Mouse (Mus musculus) kidney, embryonic 15.5 days (tissue): ENCODE data around the gene Tcp10c. TPM values are rescaled to one million over a fixed set of nuclear protein-coding genes. Genes with fewer than 3 reads are reported as not detected.
A peak's percentile ranks its signal among the peaks of the same experiment; 100 is the strongest.
"Not testable (repeated sequence)": the region's sequence is repeated elsewhere in the genome, so short reads cannot be mapped to it uniquely, and the experiment has no call there.

Source experiments
- ATAC-seq: fragments of 200-750 bp; cut with Nextera tagmentation; replicated peaks from 2 replicates; pipeline ENCODE4 v1.8.0; 2017; ENCODE audit warnings: moderate TSS enrichment; ENCODE audit not compliant: low FRiP score
- H3K27ac ChIP-seq: fragments of 300-500 bp; sonication (generic); 2 replicates; pipeline ENCODE4 v1.5.1; 2015; ENCODE audit warnings: mild to moderate bottlenecking, inconsistent platforms
- H3K27me3 ChIP-seq: fragments of 300-500 bp; sonication (generic); 2 replicates; pipeline ENCODE4 v1.6.1; 2015; ENCODE audit warnings: inconsistent platforms
- H3K36me3 ChIP-seq: fragments of 300-500 bp; sonication (generic); 2 replicates; pipeline ENCODE4 v1.6.1; 2015; ENCODE audit warnings: inconsistent platforms
- H3K4me1 ChIP-seq: fragments of 300-500 bp; sonication (generic); 2 replicates; pipeline ENCODE4 v1.6.1; 2015; ENCODE audit warnings: inconsistent platforms
- H3K4me2 ChIP-seq: fragments of 300-500 bp; sonication (generic); 2 replicates; pipeline ENCODE4 v1.6.1; 2015; ENCODE audit warnings: moderate library complexity, mild to moderate bottlenecking, inconsistent platforms
- H3K4me3 ChIP-seq: fragments of 300-500 bp; sonication (generic); replicated peaks from 2 replicates; pipeline ENCODE4 v1.5.1; 2015; ENCODE audit warnings: mild to moderate bottlenecking, inconsistent platforms
- H3K9ac ChIP-seq: fragments of 300-500 bp; sonication (generic); 2 replicates; pipeline ENCODE4 v1.6.1; 2015; ENCODE audit warnings: mild to moderate bottlenecking, inconsistent platforms
- H3K9me3 ChIP-seq: fragments of 300-500 bp; sonication (generic); replicated peaks from 2 replicates; pipeline ENCODE4 v1.6.1; 2016; ENCODE audit warnings: inconsistent platforms
- WGBS: fragments of 180-500 bp; shearing (Covaris S2); methylation state at CpG from one replicate; pipeline ENCODE4 v1.1.7; 2015; ENCODE audit warnings: mixed read lengths; 5-methylcytosine and 5-hydroxymethylcytosine counted together
- polyA plus RNA-seq: library from polyadenylated mRNA; unstranded; fragments of >200 nt; fragmentation: Nextera tagmentation; extraction: Ambion mirVana; gene quantifications from 2 replicates; pipeline ENCODE4 v1.2.1, GENCODE M21; 2015

Gene Tcp10c
- polyA plus RNA-seq, result not detected in 2 replicates

DNA sequence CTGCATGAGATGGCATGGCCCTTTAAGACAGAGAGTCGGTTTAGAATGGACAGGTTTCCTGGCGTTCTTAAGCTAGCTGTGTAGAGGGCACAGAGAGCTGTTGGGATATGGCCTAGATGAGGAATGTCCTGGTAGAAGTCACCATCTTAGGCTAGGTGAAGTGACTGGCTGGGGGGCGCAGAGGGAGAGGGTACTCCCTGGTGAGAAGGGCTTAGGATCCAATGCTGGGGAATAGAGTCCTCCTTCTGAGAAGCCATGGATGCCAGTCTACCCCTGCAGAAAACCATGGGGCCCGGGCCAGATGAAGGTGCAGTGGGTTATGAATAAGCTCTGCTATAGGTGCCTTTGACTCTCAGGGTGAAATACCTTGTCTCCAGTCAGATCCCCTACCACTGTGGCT lies at the start of gene Tcp10c:
TSS of gene Tcp10c (plus strand) at position 52 of the 400 bp plus-strand sequence.
- 91% methylated on average over 4 of the region's 4 CpGs for WGBS
- H3K9me3 ChIP-seq, result peaks cover 23% of the 10 kb centered on the region
- not testable (repeated sequence) for H3K4me3 ChIP-seq, H3K4me2 ChIP-seq, H3K9ac ChIP-seq, H3K27ac ChIP-seq, H3K4me1 ChIP-seq, H3K36me3 ChIP-seq, H3K27me3 ChIP-seq, ATAC-seq

DNA sequence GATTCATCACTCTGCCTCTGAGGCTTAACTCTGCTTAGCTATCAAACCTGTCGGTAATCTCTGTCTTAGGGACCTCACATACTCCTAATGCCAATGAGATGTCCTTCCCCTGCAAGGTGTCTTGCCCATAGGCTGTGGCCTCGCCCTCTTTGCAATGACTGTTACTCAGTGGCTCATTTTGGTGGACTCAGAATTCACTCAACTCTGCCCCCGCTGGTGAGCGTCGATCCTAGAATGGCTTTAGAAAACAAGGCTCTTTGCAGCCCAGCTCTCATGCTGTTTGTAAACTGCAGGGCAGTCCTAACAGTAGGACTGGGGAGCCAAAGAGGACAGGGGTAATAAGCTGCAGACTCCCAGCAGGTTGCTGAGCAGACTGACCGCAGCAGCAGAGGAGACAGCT lies 46.5 kb upstream of the Tcp10c start:
- not testable (repeated sequence) for ATAC-seq, H3K27ac ChIP-seq, H3K9ac ChIP-seq, H3K27me3 ChIP-seq, H3K4me1 ChIP-seq, H3K4me3 ChIP-seq, H3K36me3 ChIP-seq, H3K4me2 ChIP-seq
- WGBS, result 81% methylated on average over 5 of the region's 6 CpGs
- peaks cover 24% of the 10 kb centered on the region for H3K9me3 ChIP-seq

DNA sequence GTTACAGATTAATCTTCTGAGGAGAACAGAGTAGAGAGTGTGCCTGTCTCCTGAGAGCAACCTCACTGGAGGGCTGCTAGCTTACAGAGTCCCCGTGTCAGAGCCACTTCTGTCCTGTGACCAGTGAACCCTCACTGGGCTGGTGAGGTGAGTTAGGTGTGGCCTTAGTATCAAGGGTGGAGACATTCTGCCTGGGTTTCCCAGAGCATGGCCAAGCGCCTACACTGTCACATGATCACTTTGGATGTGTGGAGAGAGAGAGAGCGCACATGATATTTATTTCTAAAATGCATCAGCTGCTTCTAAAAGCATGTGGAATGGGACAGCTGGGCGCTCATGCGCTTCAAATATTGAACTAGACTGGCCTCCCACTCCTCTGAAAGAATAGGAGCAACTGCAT lies 46.0 kb upstream of the Tcp10c start:
- ATAC-seq, result peak; percentile 64
- H3K4me2 ChIP-seq, H3K27me3 ChIP-seq, H3K4me3 ChIP-seq, H3K4me1 ChIP-seq, H3K9ac ChIP-seq, H3K27ac ChIP-seq, H3K36me3 ChIP-seq: not testable (repeated sequence)
- 82% methylated on average over 5 of the region's 5 CpGs for WGBS
- H3K9me3 ChIP-seq, result peaks cover 24% of the 10 kb centered on the region

DNA sequence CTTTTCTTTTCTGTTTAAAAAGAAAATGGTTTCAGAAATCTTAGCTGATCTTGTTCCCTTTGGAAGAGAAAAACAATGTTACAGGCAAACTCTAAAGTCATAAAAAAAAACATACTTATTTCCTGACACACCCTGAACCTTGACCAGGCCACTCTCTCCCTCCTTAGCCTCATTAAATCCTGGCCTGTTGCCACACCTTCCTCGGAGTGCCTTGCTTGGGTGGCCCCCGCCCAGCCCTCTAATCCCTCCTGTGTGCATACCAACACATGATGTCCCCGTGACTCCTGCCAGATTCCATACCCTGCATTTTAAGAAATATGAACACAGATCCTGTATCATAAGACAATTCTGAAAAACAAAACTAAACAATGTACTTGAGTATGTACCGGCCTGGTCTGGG lies 45.6 kb upstream of the Tcp10c start:
- peaks cover 24% of the 10 kb centered on the region for H3K9me3 ChIP-seq
- WGBS, result 88% methylated on average over 4 of the region's 4 CpGs
- H3K4me3 ChIP-seq, H3K36me3 ChIP-seq, H3K27ac ChIP-seq, H3K27me3 ChIP-seq, H3K4me2 ChIP-seq, H3K4me1 ChIP-seq, H3K9ac ChIP-seq: not testable (repeated sequence)
- ATAC-seq, result peak; percentile 57

DNA sequence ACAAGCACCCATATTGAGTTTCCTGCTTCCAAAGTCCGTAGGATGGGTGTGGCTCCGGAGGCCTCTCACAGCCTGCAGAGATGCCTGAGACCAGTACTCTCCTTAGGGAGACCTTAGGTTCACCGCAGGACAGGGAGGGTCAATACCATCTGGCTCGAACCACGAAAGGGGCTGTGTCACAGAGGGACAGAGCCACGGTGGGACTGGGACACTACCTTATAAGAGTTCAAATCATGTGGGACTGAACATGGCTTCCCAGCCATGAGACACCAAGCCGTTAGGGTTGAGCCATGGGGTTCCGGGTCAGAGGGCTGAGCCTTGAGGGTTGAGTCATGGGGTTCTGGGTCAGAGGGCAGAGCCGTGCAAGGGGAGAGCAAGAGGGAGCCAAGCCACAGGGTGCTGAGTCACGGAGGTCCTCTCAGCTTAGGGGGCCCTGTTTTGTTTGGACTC lies 45.2 kb upstream of the Tcp10c start:
- not testable (repeated sequence) for H3K36me3 ChIP-seq, H3K4me3 ChIP-seq, H3K27ac ChIP-seq, H3K4me1 ChIP-seq, H3K27me3 ChIP-seq, H3K4me2 ChIP-seq, H3K9ac ChIP-seq
- H3K9me3 ChIP-seq, result peaks cover 24% of the 10 kb centered on the region
- WGBS, result 86% methylated on average over 10 of the region's 10 CpGs
- peak; percentile 63 for ATAC-seq

DNA sequence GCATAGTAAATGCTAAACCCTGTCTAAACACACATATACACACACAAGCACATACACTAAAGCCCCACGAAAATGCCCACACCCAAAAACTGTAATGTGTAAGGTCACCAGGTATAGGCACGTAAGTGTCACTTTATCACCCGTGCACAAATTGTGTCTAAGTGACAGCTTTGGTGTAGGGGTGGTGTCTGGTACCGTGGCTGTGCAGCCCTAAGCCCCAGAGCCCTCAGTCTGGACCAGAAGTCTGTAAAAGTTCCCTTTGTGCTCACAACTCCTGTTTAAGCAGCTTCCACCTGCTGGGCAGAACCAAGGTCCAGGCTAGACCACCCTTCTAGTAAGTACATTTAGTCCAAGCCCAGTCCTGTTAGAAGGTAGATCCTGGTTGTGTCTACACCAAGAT lies 24.4 kb upstream of the Tcp10c start:
- H3K9ac ChIP-seq, H3K27ac ChIP-seq, H3K27me3 ChIP-seq, H3K36me3 ChIP-seq, H3K4me1 ChIP-seq, H3K4me3 ChIP-seq, H3K4me2 ChIP-seq: not testable (repeated sequence)
- WGBS, result 85% methylated on average over 4 of the region's 4 CpGs
- peaks cover 33% of the 10 kb centered on the region for H3K9me3 ChIP-seq
- peak; percentile 49; the same call in 1 of the 2 replicates for ATAC-seq

DNA sequence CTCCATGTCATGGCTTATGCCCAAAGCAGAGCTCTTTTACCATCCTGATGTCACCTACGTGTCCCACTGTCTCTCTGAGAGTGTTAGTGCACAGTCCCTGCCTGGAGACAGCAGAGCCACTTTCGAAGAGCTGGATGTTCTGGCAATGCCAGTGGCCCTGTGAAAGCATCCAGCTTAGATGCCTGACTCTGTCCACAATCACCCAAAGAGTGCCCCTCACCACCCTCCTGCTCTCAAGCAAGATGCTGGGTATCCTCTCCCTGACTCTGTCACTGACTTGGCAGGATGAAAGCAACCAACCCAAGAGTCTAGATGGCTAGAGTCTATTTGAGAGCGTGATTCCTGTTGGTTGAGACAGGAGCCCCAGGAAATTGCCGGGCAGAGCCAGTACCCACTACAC lies 23.2 kb upstream of the Tcp10c start:
- H3K27me3 ChIP-seq, H3K4me2 ChIP-seq, H3K4me1 ChIP-seq, H3K4me3 ChIP-seq, H3K36me3 ChIP-seq, ATAC-seq, H3K9ac ChIP-seq, H3K27ac ChIP-seq: not testable (repeated sequence)
- H3K9me3 ChIP-seq, result peaks cover 33% of the 10 kb centered on the region
- WGBS, result 73% methylated on average over 4 of the region's 4 CpGs

DNA sequence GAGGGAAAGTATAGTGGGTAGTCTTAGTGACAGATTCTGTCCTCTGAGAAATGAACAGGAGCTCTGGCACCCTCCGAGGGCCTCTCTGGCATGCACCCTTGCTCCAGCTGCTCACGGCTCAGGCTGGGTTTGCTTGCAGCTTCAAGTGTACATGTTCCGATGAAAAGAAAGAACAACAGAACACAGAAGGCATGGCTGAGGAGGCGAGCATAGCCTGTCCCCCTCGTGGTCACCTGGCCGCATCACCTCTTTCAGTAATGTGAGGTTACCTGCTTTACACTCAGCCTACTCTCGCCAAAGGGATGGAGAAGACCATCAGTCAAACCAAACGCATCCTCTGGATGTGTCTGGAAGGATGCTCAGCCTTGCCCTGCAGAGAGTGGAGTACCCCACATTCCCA lies 21.9 kb upstream of the Tcp10c start:
- not testable (repeated sequence) for H3K36me3 ChIP-seq, H3K9ac ChIP-seq, H3K27me3 ChIP-seq, H3K4me3 ChIP-seq, H3K27ac ChIP-seq, H3K4me2 ChIP-seq, ATAC-seq, H3K4me1 ChIP-seq
- H3K9me3 ChIP-seq, result peaks cover 39% of the 10 kb centered on the region
- WGBS, result 89% methylated on average over 8 of the region's 8 CpGs

DNA sequence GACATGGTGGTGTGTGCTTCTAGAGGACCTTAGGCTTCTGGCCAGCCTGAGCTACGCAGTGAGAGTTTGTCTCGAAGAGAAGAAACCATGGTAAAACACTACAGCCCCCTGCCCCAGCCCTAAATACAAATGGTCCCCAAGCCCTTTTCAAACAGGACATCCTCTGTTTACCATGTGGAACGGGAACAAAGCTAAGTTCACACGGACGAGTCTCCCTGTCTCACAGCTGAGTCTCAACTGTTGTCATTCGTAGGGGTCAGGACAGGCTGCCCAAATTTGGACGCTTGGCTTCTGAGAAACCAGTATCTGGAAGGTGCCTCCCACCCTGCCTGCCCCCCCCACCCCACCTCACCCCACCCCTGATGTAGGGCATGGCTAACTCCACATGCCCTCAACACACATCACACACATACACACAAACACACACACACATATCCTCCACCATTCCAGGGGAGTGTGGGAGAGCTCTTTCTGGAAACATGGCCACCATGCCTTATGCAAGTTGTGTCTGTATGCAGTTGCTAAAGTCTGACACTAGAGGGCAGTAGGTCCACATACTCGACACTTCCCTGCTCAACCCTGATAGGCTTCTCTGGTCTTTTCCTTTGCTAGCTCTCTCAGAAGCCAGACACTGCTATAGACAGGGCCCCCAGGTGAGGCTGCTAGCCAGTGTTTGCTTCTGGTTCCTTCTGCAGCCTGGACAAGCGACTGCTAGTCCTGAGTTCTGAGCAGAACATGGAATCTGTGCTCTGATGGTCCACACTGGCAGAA lies 17.2 kb upstream of the Tcp10c start:
- ATAC-seq, result peak; percentile 75
- not testable (repeated sequence) for H3K27ac ChIP-seq, H3K4me3 ChIP-seq, H3K4me1 ChIP-seq, H3K36me3 ChIP-seq, H3K9ac ChIP-seq, H3K27me3 ChIP-seq, H3K4me2 ChIP-seq
- H3K9me3 ChIP-seq, result peaks cover 19% of the 10 kb centered on the region
- 68% methylated on average over 9 of the region's 9 CpGs for WGBS

DNA sequence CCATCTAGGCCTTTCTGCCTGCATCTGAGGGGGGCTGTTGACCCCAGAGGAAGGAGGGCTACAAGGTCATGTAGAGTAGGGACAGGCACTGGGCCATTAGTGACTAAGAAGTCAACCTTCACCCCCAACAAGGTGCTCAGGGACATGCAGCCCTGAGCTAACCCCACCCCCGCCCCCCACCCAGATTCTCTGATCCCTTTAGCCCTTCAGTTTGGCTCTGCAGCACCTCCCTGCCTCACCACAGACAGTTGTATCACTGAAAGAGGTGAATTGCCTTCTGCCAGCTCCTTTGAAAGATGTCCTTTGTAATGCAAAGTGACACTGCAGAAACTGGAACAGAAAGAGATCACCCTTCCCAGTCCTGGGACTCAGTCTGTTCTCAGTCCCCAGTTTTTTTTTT lies 16.4 kb upstream of the Tcp10c start:
- H3K27ac ChIP-seq, H3K4me1 ChIP-seq, H3K36me3 ChIP-seq, H3K9ac ChIP-seq, H3K4me3 ChIP-seq, H3K27me3 ChIP-seq, H3K4me2 ChIP-seq: not testable (repeated sequence)
- WGBS, result 57% methylated on average over 1 of the region's 1 CpGs
- H3K9me3 ChIP-seq, result peaks cover 14% of the 10 kb centered on the region; the same call in 1 of the 2 replicates
- ATAC-seq, result peak; percentile 30; the same call in 1 of the 2 replicates

DNA sequence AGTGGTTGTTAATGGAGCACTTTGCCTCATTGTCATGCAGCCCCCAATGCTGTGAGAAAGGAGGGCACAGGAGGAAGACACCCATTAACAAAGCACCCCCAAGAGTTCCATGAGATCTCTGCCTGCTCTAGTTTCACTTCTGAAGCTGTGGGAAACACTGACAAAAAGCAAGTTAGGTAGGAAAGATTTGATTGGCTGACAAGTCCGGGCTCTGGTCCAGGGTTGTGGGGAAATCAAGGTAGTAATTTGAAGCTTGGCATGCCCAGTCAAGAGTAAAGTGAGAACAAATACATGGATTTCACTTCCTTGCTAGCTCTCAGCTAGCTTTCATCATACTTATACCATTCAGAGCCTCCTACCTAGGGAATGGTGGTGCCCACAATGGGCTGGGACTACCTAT lies 14.3 kb upstream of the Tcp10c start:
- H3K27ac ChIP-seq, H3K27me3 ChIP-seq, ATAC-seq, H3K4me2 ChIP-seq, H3K36me3 ChIP-seq, H3K4me1 ChIP-seq, H3K9ac ChIP-seq, H3K4me3 ChIP-seq: not testable (repeated sequence)
- 71% methylated on average over 1 of the region's 1 CpGs for WGBS
- H3K9me3 ChIP-seq, result peaks cover 14% of the 10 kb centered on the region; the same call in 1 of the 2 replicates

DNA sequence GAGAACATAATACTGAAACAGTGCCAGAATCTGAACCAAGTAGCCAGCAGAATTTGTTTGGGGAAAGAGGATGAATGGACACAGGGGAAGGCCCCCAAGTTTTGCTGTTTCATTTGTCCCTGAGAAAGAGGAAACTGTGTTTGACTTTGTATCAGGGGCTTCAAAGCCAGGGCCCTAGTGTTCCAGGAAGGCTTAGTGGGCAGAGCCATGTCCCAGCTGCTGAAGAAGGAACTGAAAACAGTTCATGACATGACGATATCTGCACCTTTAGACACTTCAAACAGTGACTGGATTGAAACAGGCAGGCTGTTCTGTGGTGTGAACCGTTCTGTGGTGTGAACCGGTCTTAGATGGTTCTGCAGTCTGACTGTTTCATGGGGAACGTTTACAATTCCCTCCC lies 8.4 kb upstream of the Tcp10c start:
- not testable (repeated sequence) for H3K4me1 ChIP-seq

DNA sequence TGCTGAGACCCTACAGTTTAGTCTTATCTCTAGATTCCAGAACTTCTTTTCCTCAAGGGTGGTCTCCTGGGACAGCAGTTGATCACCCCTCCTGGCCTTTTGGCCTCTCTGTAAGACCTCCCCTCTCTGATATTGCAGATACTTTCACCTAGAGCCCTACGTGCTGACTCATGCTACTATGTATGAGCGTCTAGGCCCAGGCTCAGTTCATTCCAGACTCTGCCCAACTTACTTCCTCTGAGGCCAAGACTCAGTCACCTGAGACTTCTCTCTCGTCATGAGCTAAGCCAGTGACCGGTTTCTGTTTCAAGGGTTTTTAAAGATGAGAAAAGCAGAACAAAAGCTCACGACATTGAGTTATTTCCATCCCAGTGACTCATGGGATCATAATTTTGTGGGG lies 4.8 kb upstream of the Tcp10c start:
- H3K9ac ChIP-seq, H3K36me3 ChIP-seq, H3K9me3 ChIP-seq, H3K27ac ChIP-seq, H3K4me1 ChIP-seq, H3K27me3 ChIP-seq, ATAC-seq, H3K4me3 ChIP-seq, H3K4me2 ChIP-seq: not testable (repeated sequence)
- WGBS, result 79% methylated on average over 5 of the region's 5 CpGs

More for the DNA sequence above, 8.4 kb upstream of the Tcp10c start:
- not testable (repeated sequence) for ATAC-seq, H3K4me3 ChIP-seq, H3K27me3 ChIP-seq, H3K4me2 ChIP-seq, H3K9ac ChIP-seq, H3K36me3 ChIP-seq, H3K27ac ChIP-seq, H3K9me3 ChIP-seq
- no CpG with 5 or more reads among the region's 4 CpGs for WGBS
